Mouse (Mus musculus): ENCODE results near the gene Tbx20.

Gene Tbx20

GRCm38 (mm10) chr9:24767056-24767455, 7.0 kb downstream of the Tbx20 start:
- DNase-seq = no peak

GRCm38 (mm10) chr9:24765572-24765971, 8.5 kb downstream of the Tbx20 start:
- DNase-seq = no peak

GRCm38 (mm10) chr9:24760461-24760860, 13.6 kb downstream of the Tbx20 start:
- DNase-seq = no peak

- DNase-seq = no peak
Observed at GRCm38 (mm10) chr9:24744958-24745357, 29.1 kb downstream of the Tbx20 start.

- no peak for DNase-seq
Observed at GRCm38 (mm10) chr9:24701246-24701645, 72.9 kb downstream of the Tbx20 start.

- no peak for DNase-seq
Observed at GRCm38 (mm10) chr9:24696405-24696778, 77.7 kb downstream of the Tbx20 start.

- no peak for DNase-seq
Observed at GRCm38 (mm10) chr9:24695700-24696404, 78.3 kb downstream of the Tbx20 start, which contains the start of gene Dpy19l2. TSS of gene Dpy19l2 (minus strand) at chr9:24696293.

Measured in cerebellum, postnatal 36 days (tissue).